Mouse (Mus musculus) right cerebral cortex, postnatal 10 days (tissue): Measurements from ENCODE around the gene Mfap4.
A peak's percentile ranks its signal among the peaks of the same experiment; 100 is the strongest.

Source experiments
- DNase-seq, 2 experiments: peaks; one replicate each; pipeline ENCODE4 v3.0.0; 2021; ENCODE audit warnings: low spot score in 2 of 2

The Mfap4 gene

GRCm38 (mm10) chr11:61481239-61482090 lies 3.8 kb upstream of the Mfap4 start:
- DNase-seq: peak in 1 of 2 experiments; percentile 45

- DNase-seq: peak in 1 of 2 experiments; percentile 30
Measured at GRCm38 (mm10) chr11:61483226-61483845, 1.9 kb upstream of the Mfap4 start.

- DNase-seq: peak in 1 of 2 experiments; percentile 35
Measured at GRCm38 (mm10) chr11:61484256-61484612, 997 bp upstream of the Mfap4 start.

- no peak for DNase-seq
Measured at GRCm38 (mm10) chr11:61485541-61486457, 568 bp downstream of the Mfap4 start.

- no peak for DNase-seq
Measured at GRCm38 (mm10) chr11:61486458-61487219, 1.4 kb downstream of the Mfap4 start.

GRCm38 (mm10) chr11:61487401-61487800 lies 2.2 kb downstream of the Mfap4 start:
- DNase-seq: peak; percentile 72 to 75

- DNase-seq: no peak
Measured at GRCm38 (mm10) chr11:61487936-61488335, 2.7 kb downstream of the Mfap4 start.

- no peak for DNase-seq
Measured at GRCm38 (mm10) chr11:61489085-61489484, 3.9 kb downstream of the Mfap4 start.

- DNase-seq: no peak
Measured at GRCm38 (mm10) chr11:61489874-61490273, 4.6 kb downstream of the Mfap4 start.

- DNase-seq: no peak
Measured at GRCm38 (mm10) chr11:61490944-61491520, 5.8 kb downstream of the Mfap4 start.

GRCm38 (mm10) chr11:61492749-61493401 lies 7.6 kb downstream of the Mfap4 start:
- no peak for DNase-seq

GRCm38 (mm10) chr11:61493525-61494128 lies 8.4 kb downstream of the Mfap4 start:
- peak; percentile 66 to 70 for DNase-seq

GRCm38 (mm10) chr11:61494129-61494997 lies 9.1 kb downstream of the Mfap4 start, which contains the start of gene Mapk7:
Gene Mapk7 (minus strand): TSS chr11:61494406.
- peak; percentile 98 to 99 for DNase-seq

- DNase-seq: no peak
Measured at GRCm38 (mm10) chr11:61495528-61495927, 10.3 kb downstream of the Mfap4 start.

- no peak for DNase-seq
Measured at GRCm38 (mm10) chr11:61497490-61497889, 12.3 kb downstream of the Mfap4 start.

GRCm38 (mm10) chr11:61498736-61499504 lies 13.7 kb downstream of the Mfap4 start:
- DNase-seq: peak in 1 of 2 experiments; percentile 21

- DNase-seq: no peak
Measured at GRCm38 (mm10) chr11:61503933-61504332, 18.7 kb downstream of the Mfap4 start.

GRCm38 (mm10) chr11:61504713-61505257 lies 19.6 kb downstream of the Mfap4 start, which contains the start of gene B9d1:
Gene B9d1 (plus strand): TSS chr11:61505144.
- peak; percentile 97 for DNase-seq
